Mouse (Mus musculus) frontal cortex, postnatal 25 days (tissue): ENCODE measurements around the gene Vegfc.

Experiments used
- DNase-seq, 2 experiments: peaks; one replicate each; pipeline ENCODE4 v3.0.0; 2022; ENCODE audit warnings: low spot score in 2 of 2

The Vegfc gene

DNA sequence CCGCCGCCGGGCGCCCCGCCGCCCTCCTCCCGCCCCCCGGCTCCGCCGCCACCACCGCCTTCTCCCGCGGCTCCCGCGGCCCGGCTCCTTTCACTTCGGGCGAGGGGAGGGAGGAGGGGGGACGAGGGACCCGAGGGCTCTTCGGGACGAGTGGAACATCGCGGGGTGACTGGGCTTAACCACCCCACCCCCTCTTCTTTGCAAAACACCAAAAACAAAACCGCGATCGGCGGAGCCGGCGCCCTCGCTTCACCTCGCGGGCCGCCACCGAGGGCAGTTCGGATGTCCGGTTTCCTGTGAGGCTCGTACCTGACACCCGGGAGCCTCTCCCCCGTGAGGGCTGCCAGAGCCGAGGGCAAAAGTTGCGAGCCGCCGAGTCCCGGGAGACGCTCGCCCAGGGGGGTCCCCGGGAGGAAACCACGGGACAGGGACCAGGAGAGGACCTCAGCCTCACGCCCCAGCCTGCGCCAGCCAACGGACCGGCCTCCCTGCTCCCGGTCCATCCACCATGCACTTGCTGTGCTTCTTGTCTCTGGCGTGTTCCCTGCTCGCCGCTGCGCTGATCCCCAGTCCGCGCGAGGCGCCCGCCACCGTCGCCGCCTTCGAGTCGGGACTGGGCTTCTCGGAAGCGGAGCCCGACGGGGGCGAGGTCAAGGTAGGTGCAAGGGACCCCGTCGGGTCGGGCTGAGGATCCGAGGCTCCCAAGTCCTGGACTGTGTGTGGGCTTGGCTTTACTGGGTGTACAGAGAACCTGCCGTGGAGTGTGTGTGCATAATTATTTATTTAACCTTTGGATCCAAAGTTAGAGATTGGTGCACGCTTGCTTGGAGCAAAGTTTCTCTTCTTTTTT, at the start of gene Vegfc:
TSS of gene Vegfc (plus strand) at position 336 of the 850 bp plus-strand sequence.
- peak; percentile 9 to 17 for DNase-seq

DNA sequence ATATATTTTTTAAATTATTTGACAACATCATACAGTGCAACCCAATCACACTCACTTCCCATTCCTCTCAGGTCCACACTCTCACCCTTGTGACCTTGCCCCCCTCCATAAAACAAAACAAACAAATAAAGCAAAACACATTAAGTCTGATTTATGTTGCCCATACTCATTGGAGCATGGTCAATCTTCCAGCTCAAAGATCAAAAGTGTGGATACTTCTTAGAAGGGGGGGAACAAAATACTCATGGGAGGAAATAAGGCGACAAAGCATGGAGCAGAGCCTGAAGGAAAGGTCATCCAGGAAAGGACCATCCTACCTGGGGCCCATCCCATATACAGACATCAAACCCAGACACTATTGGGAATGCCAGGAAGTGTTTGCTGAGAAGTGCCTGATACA, 42.8 kb upstream of the Vegfc start:
- no peak for DNase-seq

DNA sequence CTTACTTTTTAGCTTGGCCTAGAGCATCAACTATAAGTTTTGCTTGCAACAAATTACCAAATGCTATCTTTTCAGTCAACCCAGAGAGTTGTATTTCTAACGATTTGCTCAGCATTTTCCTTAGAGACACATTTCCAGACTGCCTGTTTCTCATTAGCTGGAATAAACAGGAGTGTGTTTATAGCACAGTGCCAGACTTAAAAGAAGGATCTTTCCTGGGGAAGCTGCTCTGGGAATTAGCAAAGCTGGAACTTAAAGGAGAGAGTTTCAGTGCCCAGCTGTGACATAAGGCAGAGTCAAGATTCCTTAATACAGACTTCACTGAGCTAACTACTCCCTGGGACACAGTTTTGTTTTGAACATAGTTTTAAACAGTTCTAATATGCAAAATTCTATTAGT, 34.8 kb upstream of the Vegfc start:
- no peak for DNase-seq

DNA sequence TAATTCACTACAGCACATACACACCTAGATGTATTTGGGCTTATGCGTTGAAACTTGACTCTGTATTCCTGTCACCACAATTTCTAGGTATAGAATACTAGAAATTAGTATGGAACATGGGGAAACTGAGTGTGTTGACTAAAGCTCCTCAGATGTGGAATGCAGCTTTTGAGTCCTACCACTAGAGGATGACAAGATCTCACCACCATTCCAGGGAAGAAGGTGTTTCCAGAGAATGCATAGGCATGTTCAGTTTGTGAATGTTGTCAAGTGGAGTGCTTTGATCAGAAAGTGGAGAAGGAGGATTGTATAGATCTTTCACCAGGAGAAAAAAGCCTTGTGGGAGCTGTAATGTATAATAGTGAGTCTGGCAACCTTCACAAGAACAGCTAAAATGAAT, 33.9 kb upstream of the Vegfc start:
- no peak for DNase-seq

DNA sequence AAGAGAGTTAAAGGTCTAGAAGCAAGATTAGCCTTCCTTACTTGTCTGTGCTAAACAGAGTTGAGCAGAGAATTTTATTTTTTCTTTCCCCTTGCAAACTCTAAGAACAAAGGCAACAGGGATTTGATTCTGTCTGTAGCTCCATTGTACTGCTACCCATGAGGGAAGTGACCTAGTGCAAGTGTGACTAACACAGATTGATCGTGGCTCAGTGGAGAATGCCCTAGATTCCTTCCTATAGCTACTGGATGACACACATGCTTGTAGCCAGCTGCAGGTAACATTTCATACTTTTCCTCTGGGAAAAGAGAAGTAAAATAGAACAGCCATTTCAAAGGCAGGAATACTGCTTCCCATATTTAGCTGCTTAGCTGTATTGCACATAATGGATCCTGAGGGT, 24.2 kb upstream of the Vegfc start:
- DNase-seq = no peak

DNA sequence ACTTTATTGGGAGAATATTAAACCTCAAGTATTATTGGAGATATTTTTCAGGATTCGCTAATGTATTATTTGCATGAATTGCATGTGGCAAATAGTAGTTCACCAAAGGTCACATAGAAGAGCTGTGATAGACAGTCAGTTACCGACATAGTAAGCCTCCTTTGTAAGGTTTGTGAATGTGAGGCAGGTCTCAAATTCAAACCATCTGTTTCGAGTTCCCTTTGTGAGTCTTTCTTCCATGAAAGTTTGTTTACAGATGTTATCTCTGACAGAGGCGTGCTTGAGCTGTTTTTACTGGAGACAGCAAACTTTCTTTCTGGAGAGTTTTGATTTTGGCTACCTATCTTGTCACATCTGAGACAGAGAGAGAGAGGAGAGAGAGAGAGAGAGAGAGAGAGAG, 11.9 kb upstream of the Vegfc start:
- no peak for DNase-seq

DNA sequence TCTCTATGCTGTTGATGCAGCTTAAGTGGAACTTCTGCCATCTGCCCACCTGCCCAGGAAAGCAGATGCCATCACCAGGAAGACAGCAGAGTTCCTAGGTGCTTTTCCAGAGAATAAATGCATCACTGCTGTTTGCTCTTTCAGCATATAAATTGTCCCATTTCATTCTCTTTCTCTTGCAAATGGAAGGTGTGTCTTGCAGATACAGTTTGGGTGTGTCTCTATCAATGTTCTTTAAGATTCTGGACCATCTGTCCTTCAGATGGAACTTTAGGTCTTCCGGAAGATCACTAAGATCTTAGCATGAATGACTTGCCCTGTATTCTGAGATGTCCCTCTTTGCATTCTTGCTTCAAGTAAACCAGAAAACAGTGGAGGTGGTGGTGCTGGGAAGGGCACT, 1.1 kb upstream of the Vegfc start:
- DNase-seq = no peak

DNA sequence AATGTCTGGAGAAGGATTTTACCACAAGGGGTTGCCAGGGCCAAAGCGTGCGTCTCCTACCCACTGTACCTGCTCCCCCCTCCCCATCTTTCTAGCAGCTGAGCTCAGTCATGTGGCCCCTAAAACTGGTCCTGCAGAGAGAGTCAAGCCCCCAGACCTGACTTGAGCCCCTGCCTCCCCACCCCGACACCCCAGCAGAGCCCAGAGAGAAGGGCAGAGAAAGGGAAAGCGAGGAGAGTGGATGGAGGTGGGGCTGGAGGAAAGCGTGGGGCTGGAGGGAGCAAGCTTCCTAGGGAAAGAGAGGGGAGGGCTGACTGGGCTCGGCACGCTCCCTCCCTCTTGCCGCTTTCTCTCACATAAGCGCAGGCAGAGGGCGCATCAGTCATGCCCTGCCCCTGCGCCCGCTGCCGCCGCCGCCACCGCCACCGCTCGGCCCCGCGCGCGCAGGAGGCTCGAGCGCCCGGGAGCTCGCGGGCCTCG, 575 bp upstream of the Vegfc start:
- peak; percentile 16 to 18 for DNase-seq

DNA sequence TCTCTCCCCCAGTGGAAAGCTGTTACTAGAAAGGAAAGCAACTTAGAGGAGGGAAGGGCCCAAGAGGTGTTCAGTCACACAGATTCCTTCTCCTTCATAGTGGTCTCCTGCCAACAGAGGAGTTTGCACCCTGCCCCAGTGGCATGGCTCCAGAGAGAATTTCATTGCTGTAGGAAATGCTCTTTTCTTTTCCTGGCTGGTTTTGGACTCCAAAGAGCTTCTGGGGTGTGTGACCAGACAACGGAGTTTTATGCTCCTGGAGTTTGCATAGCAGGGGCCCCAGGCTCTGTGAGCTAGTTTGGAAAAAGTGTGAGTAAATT, 675 bp downstream of the Vegfc start:
- no peak for DNase-seq

DNA sequence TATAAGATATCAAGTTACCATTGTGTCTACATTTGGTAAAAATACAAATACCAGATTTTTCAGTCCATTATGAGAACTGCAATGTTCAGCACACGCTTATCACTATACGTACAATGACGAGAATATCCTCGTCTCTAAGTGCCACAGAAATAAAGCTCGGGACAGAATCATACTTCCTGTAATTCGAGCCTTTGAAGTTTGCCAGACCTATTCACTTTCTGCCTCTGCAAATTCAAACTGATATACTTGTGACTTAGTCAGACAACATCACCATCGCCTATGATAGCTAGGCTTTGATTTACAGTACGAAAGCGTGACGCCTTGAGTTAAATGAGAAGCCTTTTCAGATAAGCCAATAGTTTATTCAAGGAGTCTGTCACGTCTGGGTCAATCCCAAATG, 1.6 kb downstream of the Vegfc start:
- no peak for DNase-seq

DNA sequence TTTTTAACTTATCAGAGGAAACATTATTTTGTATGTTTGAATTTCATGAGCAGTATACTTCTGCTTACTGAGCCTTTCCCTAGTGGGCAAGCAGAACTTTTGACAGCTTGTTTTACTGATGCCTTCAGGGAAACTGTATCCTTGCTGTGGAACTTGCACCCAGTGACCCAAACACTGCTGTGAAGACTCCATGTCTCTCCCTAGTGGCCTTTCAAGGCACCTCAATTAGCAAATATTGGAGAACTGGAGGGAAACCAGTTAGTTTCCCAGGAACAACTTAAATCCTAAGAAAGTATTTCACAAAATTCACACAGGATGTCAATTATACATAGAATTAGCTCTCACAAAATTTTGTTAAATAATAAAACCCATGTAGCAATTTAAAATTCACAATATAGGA, 2.2 kb downstream of the Vegfc start:
- no peak for DNase-seq

DNA sequence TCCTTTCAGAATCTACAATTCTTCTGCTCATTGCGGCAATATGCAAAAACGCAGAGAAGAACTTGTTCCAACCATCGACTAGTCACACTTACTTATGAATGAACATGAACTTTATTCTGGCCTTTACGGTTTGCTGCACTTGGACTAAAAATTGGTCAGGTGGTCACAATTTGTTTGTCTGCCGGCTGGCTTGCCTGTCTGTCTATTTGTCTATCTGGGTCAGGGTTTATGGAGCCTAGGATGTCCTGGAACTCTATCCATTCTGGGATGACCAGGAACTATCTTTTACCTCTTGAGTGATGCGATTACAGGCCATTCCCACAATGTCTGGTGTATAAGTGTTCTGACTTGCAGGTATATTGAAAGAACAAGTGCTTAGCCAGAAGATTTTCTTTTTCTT, 8.5 kb downstream of the Vegfc start:
- DNase-seq = no peak

DNA sequence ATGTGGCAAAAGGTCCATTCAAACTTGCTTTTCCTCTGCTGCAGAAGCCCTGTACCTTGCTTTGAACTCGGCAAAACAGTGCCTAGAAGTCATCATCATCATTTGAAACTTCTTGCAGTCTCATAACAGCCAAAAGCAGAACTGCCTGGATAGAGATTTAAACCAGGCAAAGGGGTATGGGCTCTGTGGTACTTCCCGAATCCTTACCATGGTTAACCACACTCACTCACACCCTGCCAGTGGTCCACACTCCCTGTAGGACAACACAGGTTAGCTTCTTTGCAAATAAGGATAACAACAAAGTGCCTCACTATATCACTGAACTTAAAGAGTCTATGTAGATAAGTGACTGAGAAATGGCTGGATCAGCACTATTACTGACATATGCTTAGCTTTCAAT, 9.7 kb downstream of the Vegfc start:
- DNase-seq = no peak

DNA sequence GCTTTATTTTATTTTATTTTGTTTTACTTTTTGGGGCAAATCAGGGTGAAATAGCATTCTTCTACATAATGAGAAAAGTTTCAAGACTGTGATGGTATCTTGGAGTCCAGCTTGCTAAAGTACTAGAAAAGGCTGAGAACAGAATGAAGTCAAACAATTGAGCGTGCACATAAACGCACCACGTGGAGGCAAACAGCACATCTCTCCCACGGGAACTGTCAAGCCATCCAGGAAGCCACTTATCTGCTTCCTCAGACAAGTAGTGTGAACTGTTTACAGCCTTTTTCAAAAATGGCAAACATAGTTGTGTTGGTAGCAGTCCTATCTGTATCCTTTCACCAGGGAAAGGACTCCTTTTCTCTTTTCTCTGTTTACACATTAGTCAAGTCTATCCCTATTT, 11.8 kb downstream of the Vegfc start:
- DNase-seq = no peak

DNA sequence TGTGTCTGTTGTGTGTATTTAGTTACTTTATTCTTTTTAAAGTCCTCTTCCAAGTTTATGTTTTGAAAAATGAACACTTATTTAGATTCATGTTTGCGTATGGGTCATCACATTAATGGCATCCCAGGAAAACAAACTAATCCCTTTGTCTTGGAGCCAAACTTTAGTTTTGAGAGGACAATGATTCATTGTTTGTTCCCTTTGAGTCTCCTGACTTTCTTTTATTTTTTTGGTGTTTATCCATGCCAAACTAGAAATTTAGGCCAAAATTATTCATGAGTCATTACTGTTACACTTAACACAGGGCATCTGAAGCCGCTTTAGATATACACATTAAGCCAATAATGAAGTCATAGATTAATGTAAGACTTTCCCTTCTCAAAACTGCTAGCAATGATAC, 12.5 kb downstream of the Vegfc start:
- DNase-seq = no peak

DNA sequence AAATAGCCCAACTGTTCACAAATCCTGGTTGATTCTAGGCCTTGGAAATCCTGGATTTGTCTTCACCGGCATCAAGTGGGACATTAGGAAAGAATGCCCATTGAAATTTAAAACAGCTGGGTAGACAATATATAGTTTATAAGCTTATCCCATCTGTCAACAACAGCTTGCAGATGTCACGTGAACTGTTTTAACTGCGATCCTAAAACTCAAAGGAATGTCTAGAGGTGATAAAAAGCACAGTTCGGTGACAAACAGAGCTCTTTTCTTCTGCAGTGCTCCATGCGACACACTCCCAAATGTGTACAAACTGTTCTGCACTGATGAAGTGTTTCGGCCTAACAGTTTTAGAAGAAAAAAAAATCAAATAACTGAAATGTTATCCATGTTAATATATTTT, 22.7 kb downstream of the Vegfc start:
- no peak for DNase-seq

DNA sequence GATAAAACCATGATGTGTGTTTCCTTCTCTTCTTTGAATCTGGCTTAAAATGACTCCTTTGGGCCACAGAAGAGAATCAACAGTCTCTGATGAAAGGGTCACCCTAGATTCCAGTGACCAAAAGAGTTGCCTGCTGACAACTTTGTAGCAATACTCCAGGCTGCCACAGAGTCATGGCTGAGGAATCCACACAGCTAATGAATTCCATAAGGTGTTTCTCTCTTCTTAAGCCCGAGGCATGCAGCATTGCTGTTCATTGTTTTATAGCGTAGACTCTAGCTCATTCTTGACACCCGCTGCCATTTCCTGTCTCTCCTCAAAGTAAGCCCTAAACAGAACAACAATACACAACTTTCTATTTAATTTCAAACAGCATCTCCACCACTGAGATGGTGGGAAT, 37.2 kb downstream of the Vegfc start:
- no peak for DNase-seq

DNA sequence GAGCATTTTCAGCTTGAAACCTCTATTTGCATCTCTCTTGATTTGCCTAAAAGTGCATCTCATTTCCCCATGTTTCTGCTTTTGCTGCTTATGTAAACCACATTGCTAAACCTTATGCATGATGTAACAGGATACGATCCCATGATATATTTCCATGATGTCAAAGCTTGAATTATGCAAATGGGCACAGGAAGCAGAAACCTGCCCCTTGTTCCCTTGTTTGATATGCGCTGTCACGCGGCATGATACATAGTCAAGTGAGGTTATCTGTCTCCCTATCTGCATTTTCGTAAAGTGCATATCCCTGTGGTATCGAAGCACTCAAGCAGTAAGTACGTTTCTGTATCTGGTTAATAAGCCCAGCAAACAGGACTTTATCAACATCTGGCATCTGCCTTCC, 42.7 kb downstream of the Vegfc start:
- no peak for DNase-seq

DNA sequence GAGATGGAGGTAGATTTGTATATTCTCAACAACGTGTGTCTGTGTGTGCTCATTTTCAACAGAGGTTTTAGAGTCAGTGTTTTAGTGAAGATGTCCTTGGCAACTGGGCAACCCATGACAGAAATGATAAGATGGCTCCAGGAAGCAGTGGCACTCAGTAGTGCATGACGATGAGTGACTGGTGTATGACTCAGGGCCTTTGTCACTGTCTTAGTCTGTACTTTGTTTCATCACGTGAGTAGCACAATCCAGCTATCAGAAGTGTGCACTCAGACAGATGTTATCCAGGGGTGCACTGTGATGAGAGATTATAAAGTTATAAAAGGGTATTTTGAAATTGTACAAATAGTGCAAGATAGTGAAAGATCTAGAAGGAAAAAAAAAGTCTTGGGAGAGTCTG, 44.5 kb downstream of the Vegfc start:
- DNase-seq = no peak

DNA sequence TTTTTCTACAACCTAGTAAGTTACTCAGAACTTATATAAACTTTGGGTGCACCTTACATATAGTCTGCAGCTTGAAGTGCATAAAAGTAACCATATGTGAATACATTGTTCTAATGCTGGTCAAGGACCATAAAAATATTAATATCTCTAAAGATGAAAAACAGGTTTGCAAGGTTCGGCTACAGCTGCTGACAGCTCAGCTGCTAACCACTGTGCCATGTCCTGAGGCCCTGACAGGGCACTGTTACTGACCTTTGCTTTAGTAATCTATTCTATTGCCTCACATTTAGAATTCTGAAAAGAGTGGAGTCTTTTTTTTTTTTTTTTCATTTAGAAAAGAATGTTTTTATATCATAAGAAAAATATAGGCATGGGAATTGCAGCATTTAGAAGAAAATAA, 44.9 kb downstream of the Vegfc start:
- no peak for DNase-seq

DNA sequence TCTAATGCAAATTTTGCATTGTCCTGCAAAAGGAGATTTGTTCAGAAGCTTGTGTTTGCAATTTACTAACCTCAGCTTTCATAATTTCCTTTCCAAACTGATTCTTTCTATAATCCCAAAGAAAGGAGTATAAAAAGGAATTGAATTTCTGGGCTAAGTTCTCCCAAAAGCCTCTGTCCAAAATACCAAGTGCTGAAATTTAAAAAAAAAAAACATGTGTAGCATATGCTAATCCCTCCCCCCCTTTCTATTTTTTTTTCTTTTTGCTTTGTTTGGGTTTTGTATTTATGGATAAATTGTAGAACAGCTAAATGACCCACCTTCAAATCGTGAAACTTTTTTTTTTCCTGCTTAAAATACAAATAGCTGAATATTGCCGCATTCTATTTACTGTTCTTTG, 53.2 kb downstream of the Vegfc start:
- no peak for DNase-seq

DNA sequence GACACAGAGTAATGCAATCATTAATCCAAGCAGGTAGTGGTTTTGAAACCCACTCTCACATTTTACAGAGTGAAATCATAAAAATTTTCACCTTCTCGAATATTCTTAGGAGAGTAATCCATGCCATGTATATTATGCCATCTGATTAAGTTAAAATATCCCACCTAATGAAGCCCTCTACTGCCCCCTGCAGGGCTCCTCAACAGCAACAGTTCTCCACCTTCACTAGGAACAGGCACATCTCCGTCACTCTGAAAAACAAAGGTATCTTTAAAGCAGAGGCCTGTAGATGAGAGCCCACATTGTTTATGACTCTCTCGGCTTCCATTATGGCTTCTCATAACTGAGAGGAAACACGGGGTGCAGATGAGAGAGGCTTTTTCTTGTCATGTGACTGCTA, 75.8 kb downstream of the Vegfc start:
- peak in 1 of 2 experiments; percentile 11 for DNase-seq

DNA sequence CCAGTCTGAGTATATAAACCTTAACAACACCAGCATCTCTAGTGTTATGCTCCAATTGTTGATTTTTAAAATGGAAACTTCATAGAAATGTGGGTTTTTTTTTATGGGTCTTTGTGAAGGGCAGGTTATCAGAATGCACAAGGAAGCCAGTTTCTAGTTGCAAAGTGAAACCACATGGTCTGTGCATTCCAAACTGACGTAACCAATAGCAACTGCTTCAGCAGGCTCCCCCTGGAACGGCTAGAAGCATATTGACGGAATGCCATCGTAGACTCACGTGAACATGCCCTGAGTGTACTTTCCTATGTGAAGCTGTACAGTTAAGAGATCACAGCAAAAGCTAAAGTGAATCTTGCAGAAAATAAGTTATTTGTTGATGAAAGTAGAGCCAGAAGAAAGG, 86.1 kb downstream of the Vegfc start:
- DNase-seq = no peak

DNA sequence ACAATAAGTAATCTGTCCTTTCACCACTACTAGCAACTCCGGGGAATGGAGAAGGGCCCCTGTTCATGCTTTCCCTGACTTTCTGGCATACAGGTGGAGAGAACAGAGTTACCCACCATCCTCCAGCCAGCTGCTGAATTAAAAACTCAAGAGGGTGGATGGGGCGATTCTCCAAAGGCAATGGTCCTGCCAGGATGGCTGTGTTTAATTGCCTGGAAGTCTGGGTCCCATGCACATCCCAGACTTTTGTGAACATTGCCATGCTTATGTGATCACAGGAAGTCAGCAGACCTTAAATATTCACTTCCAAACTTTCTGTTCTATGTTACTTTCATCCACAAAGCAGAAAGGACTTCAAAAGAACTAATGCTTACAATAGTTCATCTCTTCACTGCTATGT, 107.9 kb downstream of the Vegfc start:
- no peak for DNase-seq
